Mouse (Mus musculus) hindbrain, embryonic 11.5 days (tissue): Measurements from ENCODE around the gene AI837181. TPM values are rescaled to one million over a fixed set of nuclear protein-coding genes. Genes with fewer than 3 reads are reported as not detected.

Experiments
- ATAC-seq: fragments of 200-750 bp; cut with Nextera tagmentation; 2 replicates; pipeline ENCODE4 v1.8.0; 2017; ENCODE audit warnings: mild to moderate bottlenecking, moderate TSS enrichment, moderate library complexity; ENCODE audit not compliant: low FRiP score
- DNase-seq: peaks from one replicate; pipeline ENCODE4 v3.0.0-alpha.2; 2015; ENCODE audit warnings: low spot score
- H3K27ac ChIP-seq: fragments of 300-500 bp; sonication (generic); 2 replicates; pipeline ENCODE4 v1.5.1; 2014; ENCODE audit warnings: mild to moderate bottlenecking, low read depth, low read length
- H3K27me3 ChIP-seq: fragments of 300-500 bp; sonication (generic); 2 replicates; pipeline ENCODE4 v1.6.1; 2014; ENCODE audit warnings: mild to moderate bottlenecking, low read length, moderate library complexity, mixed read lengths; ENCODE audit not compliant: control insufficient read depth, insufficient read depth
- H3K36me3 ChIP-seq: fragments of 300-500 bp; sonication (generic); 2 replicates; pipeline ENCODE4 v1.6.1; 2014; ENCODE audit warnings: mild to moderate bottlenecking, low read length, moderate library complexity, mixed read lengths; ENCODE audit not compliant: control insufficient read depth, insufficient read depth
- H3K4me1 ChIP-seq: fragments of 300-500 bp; sonication (generic); replicated peaks from 2 replicates; pipeline ENCODE4 v1.6.1; 2014; ENCODE audit warnings: low read length, mixed read lengths; ENCODE audit not compliant: control insufficient read depth, insufficient read depth
- H3K4me2 ChIP-seq: fragments of 300-500 bp; sonication (generic); replicated peaks from 2 replicates; pipeline ENCODE4 v1.6.1; 2014; ENCODE audit warnings: mild to moderate bottlenecking, low read depth, low read length
- H3K4me3 ChIP-seq: fragments of 300-500 bp; sonication (generic); 2 replicates; pipeline ENCODE4 v1.5.1; 2014; ENCODE audit warnings: low read depth, low read length
- H3K9ac ChIP-seq: fragments of 300-500 bp; sonication (generic); 2 replicates; pipeline ENCODE4 v1.6.1; 2014; ENCODE audit warnings: low read depth, low read length
- H3K9me3 ChIP-seq: fragments of 300-500 bp; sonication (generic); 2 replicates; pipeline ENCODE4 v1.6.1; 2016; ENCODE audit warnings: low read length; ENCODE audit not compliant: control insufficient read depth
- whole genome bisulfite sequencing: fragments of 180-500 bp; shearing (Covaris S2); extraction: QIAGEN DNeasy Blood & Tissue Kit; methylation state at CpG from one replicate; pipeline ENCODE4 v1.1.7; 2014; 5-methylcytosine and 5-hydroxymethylcytosine counted together
- polyA plus RNA-seq: library from polyadenylated mRNA; unstranded; fragments of >200 nt; fragmentation: Nextera tagmentation; extraction: Ambion mirVana; gene quantifications from 2 replicates; pipeline ENCODE4 v1.2.1, GENCODE M21; 2014

The AI837181 gene
- 33.4 and 35.2 TPM in 2 replicates for polyA plus RNA-seq

DNA sequence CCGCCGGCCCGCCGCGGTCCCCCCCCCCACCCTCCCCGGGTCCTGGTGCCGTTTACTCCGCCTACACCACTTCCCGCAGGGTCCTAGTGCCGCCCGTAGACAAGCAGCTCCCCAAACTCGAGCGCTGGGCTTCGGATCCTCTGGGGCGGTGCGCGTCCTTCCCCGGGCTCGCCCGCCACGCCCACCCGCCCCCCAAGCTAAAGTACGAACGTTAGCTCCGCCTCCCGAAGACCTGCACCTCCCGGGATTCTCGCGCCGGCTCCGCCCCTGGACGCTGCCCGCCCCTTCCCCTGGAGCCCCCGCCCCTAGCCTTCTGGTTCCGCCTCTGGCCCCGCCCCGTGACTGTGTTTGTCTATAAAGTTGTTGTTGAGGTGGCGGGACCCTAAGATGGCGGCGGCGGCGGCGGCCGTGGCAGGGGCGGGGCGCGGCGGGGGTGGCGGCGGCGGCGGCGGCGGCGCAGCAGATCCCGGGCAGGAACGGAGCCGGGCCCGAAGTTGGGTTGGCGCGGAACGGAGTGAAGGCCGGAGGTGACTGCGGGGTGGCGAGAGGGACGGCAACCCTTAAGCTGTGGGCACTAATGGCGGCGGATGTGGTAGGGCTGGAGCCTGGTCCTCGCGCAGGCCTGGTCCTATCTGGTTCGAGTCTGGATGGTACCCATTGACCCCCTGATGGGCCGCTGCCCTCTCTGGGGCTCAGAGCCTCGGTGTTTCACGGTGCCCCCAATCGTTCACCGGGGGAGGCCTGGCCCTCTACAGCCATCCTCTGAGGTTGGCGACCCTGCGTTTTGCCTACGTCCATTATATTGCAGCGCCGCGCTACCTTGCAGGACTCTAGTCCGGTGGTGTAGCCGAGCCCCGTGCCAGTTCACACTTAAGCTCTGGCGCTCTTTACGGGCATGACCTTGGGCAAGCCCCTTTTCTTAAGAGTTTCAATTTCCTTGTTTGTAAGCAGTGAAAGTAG lies at the start of gene AI837181, which contains the start of gene Drap1:
TSS of gene AI837181 (plus strand) at position 363 of the 960 bp plus-strand sequence.
TSS of gene Drap1 (minus strand) at position 198 of the 960 bp plus-strand sequence.
- WGBS, result under 1% methylated on average over 51 of the region's 87 CpGs

GRCm38 (mm10) chr19:5377446-5377845 lies 47.5 kb upstream of the AI837181 start:
- H3K27me3 ChIP-seq, result no peaks in the 10 kb centered on the region
- ATAC-seq (no peak), DNase-seq (no peak)
- 93% methylated on average over 1 of the region's 1 CpGs for WGBS
- H3K9me3 ChIP-seq, result no peaks in the 10 kb centered on the region
- H3K4me1 ChIP-seq, result no peaks in the 10 kb centered on the region
- H3K36me3 ChIP-seq, result peaks cover 18% of the 10 kb centered on the region
- no peak overlapping the region for H3K4me2 ChIP-seq
- no peak overlapping the region for H3K4me3 ChIP-seq
- H3K27ac ChIP-seq, result no peak overlapping the region
- H3K9ac ChIP-seq, result no peak overlapping the region

More for the DNA sequence above, at the start of gene AI837181, which contains the start of gene Drap1:
- peak within 1 kb of the TSS; percentile 86 for H3K27ac ChIP-seq
- H3K9me3 ChIP-seq, result no peaks in the 10 kb centered on the region
- H3K4me1 ChIP-seq, result peaks cover 17% of the 10 kb centered on the region
- peak within 1 kb of the TSS; percentile 87 for H3K9ac ChIP-seq
- H3K27me3 ChIP-seq, result no peaks in the 10 kb centered on the region
- peak; percentile 97 for DNase-seq
- peak; percentile 89 for ATAC-seq
- peak within 1 kb of the TSS; percentile 85 for H3K4me3 ChIP-seq
- H3K36me3 ChIP-seq, result peaks cover 5% of the 10 kb centered on the region; the same call in 1 of the 2 replicates
- peak within 1 kb of the TSS; percentile 85 for H3K4me2 ChIP-seq

- H3K27me3 ChIP-seq, result no peaks in the 10 kb centered on the region
- ATAC-seq (no peak), DNase-seq (no peak)
- no peaks in the 10 kb centered on the region for H3K9me3 ChIP-seq
- peaks cover 4% of the 10 kb centered on the region; the same call in 1 of the 2 replicates for H3K4me1 ChIP-seq
- no peak overlapping the region for H3K4me2 ChIP-seq
- H3K4me3 ChIP-seq, result no peak overlapping the region
- no peak overlapping the region for H3K9ac ChIP-seq
- WGBS, result 97% methylated on average over 12 of the region's 12 CpGs
- H3K36me3 ChIP-seq, result peaks cover 22% of the 10 kb centered on the region
- H3K27ac ChIP-seq, result no peak overlapping the region
Measured at GRCm38 (mm10) chr19:5383326-5383725, 41.6 kb upstream of the AI837181 start.

GRCm38 (mm10) chr19:5384715-5385114 lies 40.2 kb upstream of the AI837181 start:
- H3K36me3 ChIP-seq, result peaks cover 21% of the 10 kb centered on the region
- H3K4me1 ChIP-seq, result peaks cover 6% of the 10 kb centered on the region; the same call in 1 of the 2 replicates
- no peak overlapping the region for H3K4me3 ChIP-seq
- no peak overlapping the region for H3K9ac ChIP-seq
- no peak for DNase-seq
- no peaks in the 10 kb centered on the region for H3K27me3 ChIP-seq
- WGBS, result 93% methylated on average over 8 of the region's 8 CpGs
- no peaks in the 10 kb centered on the region for H3K9me3 ChIP-seq
- H3K27ac ChIP-seq, result no peak overlapping the region
- ATAC-seq, result no peak
- H3K4me2 ChIP-seq, result no peak overlapping the region

DNA sequence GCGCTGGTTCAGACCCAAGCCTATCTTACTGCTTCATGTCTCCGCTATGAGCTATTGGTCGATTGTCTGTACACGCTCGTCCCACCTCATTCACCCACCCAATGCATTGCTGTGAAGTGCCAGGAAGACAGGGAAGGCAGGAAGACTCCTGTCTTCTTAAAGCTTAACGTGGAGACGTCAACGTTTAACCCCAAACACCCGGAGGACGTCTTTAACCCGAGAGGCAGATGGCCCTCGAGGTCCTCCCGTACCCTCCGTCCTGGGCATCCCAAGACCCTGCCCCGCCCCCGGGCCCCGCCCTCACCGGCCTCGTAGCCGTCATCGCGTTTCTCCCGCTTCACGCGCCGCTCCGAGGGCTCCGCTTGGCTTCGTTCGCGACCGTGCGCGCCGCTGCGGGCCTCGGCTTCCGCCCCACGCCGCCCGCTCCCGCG lies 36.9 kb upstream of the AI837181 start:
- Histone ChIP-seq H3K4me1 (peaks cover 6% of the 10 kb centered on the region; the same call in 1 of the 2 replicates), H3K9me3 (no peaks in the 10 kb centered on the region), H3K27me3 (no peaks in the 10 kb centered on the region), H3K4me2 (peak overlapping the region; percentile 93), H3K9ac (peak overlapping the region; percentile 91), H3K4me3 (peak overlapping the region; percentile 100), H3K27ac (peak overlapping the region; percentile 73; the same call in 1 of the 2 replicates), H3K36me3 (peaks cover 6% of the 10 kb centered on the region; the same call in 1 of the 2 replicates)
- ATAC-seq (peak; percentile 72), DNase-seq (peak; percentile 59)
- under 1% methylated on average over 28 of the region's 43 CpGs for WGBS

DNA sequence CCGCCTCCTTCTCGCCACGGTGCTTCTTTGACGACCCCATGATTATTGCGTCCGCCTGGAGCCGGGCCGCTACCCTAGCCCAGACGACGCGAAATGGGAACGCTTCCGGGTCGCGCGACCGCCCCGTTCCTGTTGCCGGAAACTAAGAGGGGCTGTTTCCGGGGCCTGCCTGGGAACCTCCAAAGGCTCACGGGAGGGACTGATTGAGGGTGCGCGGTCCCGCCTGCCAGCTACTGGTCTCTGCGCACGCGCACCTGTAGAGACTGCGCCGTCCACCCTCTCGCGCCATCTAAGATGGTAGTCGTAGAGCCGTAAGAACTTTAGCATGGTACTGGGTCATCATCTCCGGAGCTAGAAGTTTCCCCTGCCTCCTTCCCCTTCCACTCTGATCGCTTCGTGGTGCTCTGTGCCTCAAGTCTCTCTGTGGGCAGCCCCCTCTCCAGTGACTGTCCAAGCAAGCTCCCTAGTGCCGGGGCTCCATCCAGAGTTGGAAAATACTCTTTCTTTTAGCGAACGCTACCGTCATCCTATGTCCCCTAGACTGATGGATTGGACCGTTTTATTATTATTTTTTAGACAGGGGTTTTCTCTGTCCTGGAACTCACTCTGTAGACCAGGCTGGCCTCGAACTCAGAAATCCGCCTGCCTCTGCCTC lies 36.2 kb upstream of the AI837181 start, which contains the start of gene Sart1:
TSS of gene Sart1 (minus strand) at position 116 of the 655 bp plus-strand sequence.
- peaks cover 6% of the 10 kb centered on the region; the same call in 1 of the 2 replicates for H3K4me1 ChIP-seq
- WGBS, result 3% methylated on average over 43 of the region's 43 CpGs
- H3K27me3 ChIP-seq, result no peaks in the 10 kb centered on the region
- peak; percentile 97 for ATAC-seq
- peak within 1 kb of the TSS; percentile 93 for H3K4me2 ChIP-seq
- DNase-seq, result peak; percentile 97
- H3K27ac ChIP-seq, result peak within 1 kb of the TSS; percentile 73
- H3K9ac ChIP-seq, result peak within 1 kb of the TSS; percentile 91
- H3K9me3 ChIP-seq, result no peaks in the 10 kb centered on the region
- H3K36me3 ChIP-seq, result no peaks in the 10 kb centered on the region
- H3K4me3 ChIP-seq, result peak within 1 kb of the TSS; percentile 100

- Histone ChIP-seq H3K9me3 (no peaks in the 10 kb centered on the region), H3K9ac (0 out of 2 replicates have a peak overlapping the region, but pooled peaks have one; percentile 91), H3K36me3 (no peaks in the 10 kb centered on the region), H3K4me3 (peak overlapping the region; percentile 100), H3K4me1 (peaks cover 6% of the 10 kb centered on the region; the same call in 1 of the 2 replicates), H3K4me2 (peak overlapping the region; percentile 60), H3K27me3 (no peaks in the 10 kb centered on the region), H3K27ac (no peak overlapping the region)
- DNase-seq, result peak; percentile 25
- 57% methylated on average over 12 of the region's 12 CpGs for WGBS
- ATAC-seq, result no peak
Measured at GRCm38 (mm10) chr19:5389647-5390046, 35.3 kb upstream of the AI837181 start.

DNA sequence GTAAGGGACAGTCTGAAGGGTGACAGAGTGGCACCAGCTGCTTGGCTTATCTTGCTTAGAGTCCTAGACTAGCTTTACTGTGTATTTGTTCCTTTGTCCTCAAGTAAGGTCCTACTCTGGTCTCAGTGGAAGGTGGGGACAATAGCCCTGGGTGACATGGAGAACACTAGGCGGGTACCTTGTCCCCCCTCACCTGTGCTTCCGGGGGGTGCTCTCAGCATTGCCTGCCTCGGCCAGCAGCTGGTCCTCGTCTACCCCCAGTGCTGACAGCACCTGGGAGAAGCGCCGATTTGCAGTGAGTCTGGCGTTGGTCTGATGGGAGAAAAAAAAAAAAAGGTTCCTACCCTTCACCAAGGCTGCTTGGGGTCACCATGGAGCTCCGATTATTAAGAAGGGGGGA lies 34.5 kb upstream of the AI837181 start:
- H3K27me3 ChIP-seq, result no peaks in the 10 kb centered on the region
- 0 out of 2 replicates have a peak overlapping the region, but pooled peaks have one; percentile 21 for H3K9ac ChIP-seq
- ATAC-seq (no peak), DNase-seq (no peak)
- no peak overlapping the region for H3K27ac ChIP-seq
- peaks cover 6% of the 10 kb centered on the region; the same call in 1 of the 2 replicates for H3K4me1 ChIP-seq
- no peaks in the 10 kb centered on the region for H3K36me3 ChIP-seq
- H3K9me3 ChIP-seq, result no peaks in the 10 kb centered on the region
- H3K4me2 ChIP-seq, result no peak overlapping the region
- 81% methylated on average over 8 of the region's 8 CpGs for WGBS
- no peak overlapping the region; the same call in 1 of the 2 replicates for H3K4me3 ChIP-seq
